Mouse (Mus musculus): ENCODE results near the gene Tm7sf2. TPM values are rescaled to one million over a fixed set of nuclear protein-coding genes. Genes with fewer than 3 reads are reported as not detected.
"Not testable (repeated sequence)": the region's sequence is repeated elsewhere in the genome, so short reads cannot be mapped to it uniquely, and the experiment has no call there.

Gene Tm7sf2
- polyA plus RNA-seq, 1 experiment, result 18.5 TPM

GRCm38 (mm10) chr19:6046294-6047153 lies 21.6 kb downstream of the Tm7sf2 start, which contains the start of gene Syvn1:
Gene Syvn1, plus strand, starts transcription at chr19:6046576.
- Histone ChIP-seq H3K4me1 (ENCODE audit: control insufficient read depth, insufficient read depth, low read length) (no peaks in the 10 kb centered on the region), H3K27ac (ENCODE audit: insufficient read depth, low read length) (peak within 1 kb of the TSS; percentile 96), H3K4me3 (ENCODE audit: insufficient read depth, low read length) (peak within 1 kb of the TSS; percentile 63)
- no peak for TF ChIP-seq CTCF (IDR thresholded peaks at IDR 0.05; ENCODE audit: borderline replicate concordance, insufficient read depth, low read length)
- TF ChIP-seq POLR2A (IDR thresholded peaks at IDR 0.05; ENCODE audit: low read depth, low read length), result peak; percentile 74

- Histone ChIP-seq H3K4me3 (ENCODE audit: insufficient read depth, low read length) (peak overlapping the region; percentile 61), H3K4me1 (ENCODE audit: control insufficient read depth, insufficient read depth, low read length) (no peaks in the 10 kb centered on the region), H3K27ac (ENCODE audit: insufficient read depth, low read length) (peak overlapping the region; percentile 86)
- no peak for TF ChIP-seq CTCF (IDR thresholded peaks at IDR 0.05; ENCODE audit: borderline replicate concordance, insufficient read depth, low read length)
- peak; percentile 64 for TF ChIP-seq POLR2A (IDR thresholded peaks at IDR 0.05; ENCODE audit: low read depth, low read length)
Measured at GRCm38 (mm10) chr19:6045366-6046293, 22.5 kb downstream of the Tm7sf2 start.

- H3K4me1 ChIP-seq (ENCODE audit: control insufficient read depth, insufficient read depth, low read length); H3K27ac ChIP-seq (ENCODE audit: insufficient read depth, low read length); H3K4me3 ChIP-seq (ENCODE audit: insufficient read depth, low read length): not testable (repeated sequence)
Measured at GRCm38 (mm10) chr19:6044102-6044501, 24.1 kb downstream of the Tm7sf2 start.

- Histone ChIP-seq H3K4me3 (ENCODE audit: insufficient read depth, low read length) (no peak overlapping the region), H3K27ac (ENCODE audit: insufficient read depth, low read length) (no peak overlapping the region), H3K4me1 (ENCODE audit: control insufficient read depth, insufficient read depth, low read length) (no peaks in the 10 kb centered on the region)
- TF ChIP-seq POLR2A (IDR thresholded peaks at IDR 0.05; ENCODE audit: low read depth, low read length), result no peak
Measured at GRCm38 (mm10) chr19:6042293-6042692, 25.9 kb downstream of the Tm7sf2 start.

- H3K27ac ChIP-seq (ENCODE audit: insufficient read depth, low read length), result no peak overlapping the region
- no peaks in the 10 kb centered on the region for H3K4me1 ChIP-seq (ENCODE audit: control insufficient read depth, insufficient read depth, low read length)
- H3K4me3 ChIP-seq (ENCODE audit: insufficient read depth, low read length), result no peak overlapping the region
- TF ChIP-seq POLR2A (IDR thresholded peaks at IDR 0.05; ENCODE audit: low read depth, low read length), result no peak
- no peak for TF ChIP-seq CTCF (IDR thresholded peaks at IDR 0.05; ENCODE audit: borderline replicate concordance, insufficient read depth, low read length)
Measured at GRCm38 (mm10) chr19:6040002-6040401, 28.2 kb downstream of the Tm7sf2 start.

- H3K4me1 ChIP-seq (ENCODE audit: control insufficient read depth, insufficient read depth, low read length), result no peaks in the 10 kb centered on the region
- no peak for TF ChIP-seq POLR2A (IDR thresholded peaks at IDR 0.05; ENCODE audit: low read depth, low read length)
- TF ChIP-seq CTCF (IDR thresholded peaks at IDR 0.05; ENCODE audit: borderline replicate concordance, insufficient read depth, low read length), result no peak
- H3K27ac ChIP-seq (ENCODE audit: insufficient read depth, low read length), result no peak overlapping the region
- no peak overlapping the region for H3K4me3 ChIP-seq (ENCODE audit: insufficient read depth, low read length)
Measured at GRCm38 (mm10) chr19:6038326-6038725, 29.8 kb downstream of the Tm7sf2 start.

GRCm38 (mm10) chr19:6037695-6038094 lies 30.5 kb downstream of the Tm7sf2 start:
- Histone ChIP-seq H3K27ac (ENCODE audit: insufficient read depth, low read length) (no peak overlapping the region), H3K4me3 (ENCODE audit: insufficient read depth, low read length) (no peak overlapping the region), H3K4me1 (ENCODE audit: control insufficient read depth, insufficient read depth, low read length) (no peaks in the 10 kb centered on the region)
- TF ChIP-seq POLR2A (IDR thresholded peaks at IDR 0.05; ENCODE audit: low read depth, low read length) (no peak), CTCF (IDR thresholded peaks at IDR 0.05; ENCODE audit: borderline replicate concordance, insufficient read depth, low read length) (no peak)

GRCm38 (mm10) chr19:6035966-6036585 lies 32.1 kb downstream of the Tm7sf2 start:
- H3K4me1 ChIP-seq (ENCODE audit: control insufficient read depth, insufficient read depth, low read length), result no peaks in the 10 kb centered on the region
- TF ChIP-seq CTCF (IDR thresholded peaks at IDR 0.05; ENCODE audit: borderline replicate concordance, insufficient read depth, low read length) (no peak), POLR2A (IDR thresholded peaks at IDR 0.05; ENCODE audit: low read depth, low read length) (no peak)
- H3K4me3 ChIP-seq (ENCODE audit: insufficient read depth, low read length), result no peak overlapping the region
- no peak overlapping the region for H3K27ac ChIP-seq (ENCODE audit: insufficient read depth, low read length)

GRCm38 (mm10) chr19:6030520-6031280 lies 37.5 kb downstream of the Tm7sf2 start:
- Histone ChIP-seq H3K4me3 (ENCODE audit: insufficient read depth, low read length) (no peak overlapping the region), H3K4me1 (ENCODE audit: control insufficient read depth, insufficient read depth, low read length) (no peaks in the 10 kb centered on the region), H3K27ac (ENCODE audit: insufficient read depth, low read length) (no peak overlapping the region)
- no peak for TF ChIP-seq POLR2A (IDR thresholded peaks at IDR 0.05; ENCODE audit: low read depth, low read length)
- TF ChIP-seq CTCF (IDR thresholded peaks at IDR 0.05; ENCODE audit: borderline replicate concordance, insufficient read depth, low read length), result no peak

All from embryonic fibroblast, embryonic 13.5 days (primary cell).